Mouse (Mus musculus) bone marrow, adult 2 months (tissue): ENCODE data around the gene Dazap1. TPM values are rescaled to one million over a fixed set of nuclear protein-coding genes. Genes with fewer than 3 reads are reported as not detected.

Experiments used
- H3K27ac ChIP-seq: fragments of 200-500 bp; 2 replicates; pipeline ENCODE4 v1.5.1; 2012; ENCODE audit warnings: low read depth, mild to moderate bottlenecking, control low read depth, inconsistent platforms, low read length; ENCODE audit not compliant: control insufficient read depth, poor library complexity, insufficient read depth
- H3K4me1 ChIP-seq: fragments of 200-500 bp; 2 replicates; pipeline ENCODE4 v1.6.1; 2011; ENCODE audit warnings: low read length; ENCODE audit not compliant: control insufficient read depth, insufficient read depth
- H3K4me3 ChIP-seq: fragments of 200-500 bp; replicated peaks from 2 replicates; pipeline ENCODE3; 2011; ENCODE audit warnings: mild to moderate bottlenecking, low read depth, low read length, control low read depth; ENCODE audit not compliant: control insufficient read depth
- CTCF ChIP-seq: fragments of 200-500 bp; IDR thresholded peaks from 2 replicates; pipeline ENCODE4 v1.5.1; 2011; ENCODE audit warnings: low read length, control low read depth; ENCODE audit not compliant: control insufficient read depth, insufficient read depth
- POLR2A ChIP-seq: fragments of 200-500 bp; IDR thresholded peaks from 2 replicates; pipeline ENCODE4 v1.6.1; 2011; ENCODE audit warnings: low read depth, mild to moderate bottlenecking, control low read depth, low read length, borderline replicate concordance; ENCODE audit not compliant: control insufficient read depth
- WGBS: fragments of 180-500 bp; shearing (Covaris S2); methylation state at CpG from one replicate; pipeline ENCODE4 v1.1.7; 2018; 5-methylcytosine and 5-hydroxymethylcytosine counted together
- polyA plus RNA-seq: library from polyadenylated mRNA; stranded (reverse); fragments of >200 nt; gene quantifications from 2 replicates; pipeline ENCODE4 v1.2.4, GENCODE M21; 2011; ENCODE audit warnings: low replicate concordance; ENCODE audit not compliant: missing spikeins, insufficient read depth, insufficient read length

The Dazap1 gene
- polyA plus RNA-seq, 1 experiment = 150 TPM

GRCm38 (mm10) chr10:80259861-80260641 lies 1.2 kb upstream of the Dazap1 start:
- 25% methylated on average over 19 of the region's 19 CpGs for WGBS
- peak overlapping the region; percentile 55 for H3K4me3 ChIP-seq
- no peak overlapping the region for H3K27ac ChIP-seq
- H3K4me1 ChIP-seq = no peaks in the 10 kb centered on the region; the same call in 1 of the 2 replicates
- TF ChIP-seq POLR2A (no peak), CTCF (no peak)

DNA sequence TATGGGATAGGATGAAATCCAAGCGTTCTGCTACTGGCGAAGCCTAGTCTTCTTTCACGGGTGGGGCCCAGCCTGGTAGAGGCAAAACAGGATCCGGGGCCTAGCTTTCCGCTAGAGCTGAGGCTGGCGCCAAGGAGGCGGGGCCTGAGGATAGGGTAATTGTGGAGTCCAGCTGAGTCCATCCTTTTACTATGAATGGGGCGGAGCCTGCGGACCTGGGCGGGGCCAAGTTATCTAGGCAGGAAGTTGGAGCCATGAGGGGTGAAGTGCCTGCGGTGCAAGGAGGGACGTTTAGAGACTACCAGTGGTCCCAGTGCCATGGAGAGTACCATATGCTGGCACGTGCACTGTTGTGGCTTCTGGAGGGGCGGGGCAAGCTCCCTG lies 291 bp downstream of the Dazap1 start:
- Histone ChIP-seq H3K4me3 (peak overlapping the region; percentile 72), H3K27ac (peak overlapping the region; percentile 84), H3K4me1 (no peaks in the 10 kb centered on the region; the same call in 1 of the 2 replicates)
- TF ChIP-seq CTCF (no peak), POLR2A (peak; percentile 48; the same call in 1 of the 2 replicates)
- 0% methylated on average over 14 of the region's 14 CpGs for WGBS

DNA sequence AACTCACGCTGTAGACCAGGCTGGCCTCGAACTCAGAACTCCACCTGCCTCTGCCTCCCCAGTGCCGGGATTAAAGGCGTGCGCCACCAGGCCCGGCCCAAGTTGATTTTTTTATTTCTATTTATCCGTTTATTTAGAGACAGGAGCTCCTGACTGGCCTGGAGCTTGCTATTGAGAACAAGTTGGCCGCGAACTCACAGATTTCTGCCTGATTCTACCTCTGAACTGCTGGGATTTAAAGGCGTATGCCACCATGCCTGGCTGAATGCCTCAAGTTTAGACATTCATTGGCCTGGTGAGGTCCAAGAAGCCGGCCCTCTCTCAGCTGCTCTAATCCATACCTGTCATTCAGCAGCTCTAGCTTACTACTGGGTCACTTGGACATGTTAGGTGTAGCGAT lies 883 bp downstream of the Dazap1 start:
- no peaks in the 10 kb centered on the region; the same call in 1 of the 2 replicates for H3K4me1 ChIP-seq
- H3K4me3 ChIP-seq = no peak overlapping the region
- 68% methylated on average over 12 of the region's 12 CpGs for WGBS
- no peak overlapping the region for H3K27ac ChIP-seq
- TF ChIP-seq CTCF (no peak), POLR2A (no peak)

- no peak for TF ChIP-seq CTCF
- no peak for TF ChIP-seq POLR2A
- Histone ChIP-seq H3K4me3 (no peak overlapping the region), H3K4me1 (no peaks in the 10 kb centered on the region; the same call in 1 of the 2 replicates), H3K27ac (no peak overlapping the region)
- WGBS = 87% methylated on average over 10 of the region's 10 CpGs
Measured at GRCm38 (mm10) chr10:80262776-80263365, 1.6 kb downstream of the Dazap1 start.

- H3K4me1 ChIP-seq = no peaks in the 10 kb centered on the region; the same call in 1 of the 2 replicates
- WGBS = under 1% methylated on average over 81 of the region's 81 CpGs
- TF ChIP-seq POLR2A (peak; percentile 76; the same call in 1 of the 2 replicates), CTCF (no peak)
- H3K4me3 ChIP-seq = peak overlapping the region; percentile 81
- H3K27ac ChIP-seq = peak overlapping the region; percentile 93
Measured at GRCm38 (mm10) chr10:80264341-80265148, 3.3 kb downstream of the Dazap1 start.

DNA sequence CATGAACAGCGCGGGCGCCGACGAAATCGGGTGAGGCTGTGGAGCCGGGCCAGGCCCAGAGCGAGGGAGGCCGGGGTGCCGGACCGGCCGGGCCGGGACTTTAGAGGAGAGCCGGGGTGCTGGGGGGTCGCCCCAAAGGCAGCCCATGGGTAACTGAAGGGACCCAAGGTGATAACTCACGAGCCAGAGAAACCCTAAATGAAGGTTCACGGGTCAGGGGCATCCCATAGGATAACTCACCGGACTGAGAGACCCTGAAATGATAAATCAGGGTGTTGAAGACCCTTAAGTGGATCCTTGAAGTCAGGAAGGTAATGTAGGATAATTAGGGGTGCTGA lies 3.8 kb downstream of the Dazap1 start:
- Histone ChIP-seq H3K27ac (peak overlapping the region; percentile 93), H3K4me1 (peaks cover 4% of the 10 kb centered on the region), H3K4me3 (peak overlapping the region; percentile 78)
- TF ChIP-seq CTCF (no peak), POLR2A (no peak)
- WGBS = under 1% methylated on average over 18 of the region's 18 CpGs

DNA sequence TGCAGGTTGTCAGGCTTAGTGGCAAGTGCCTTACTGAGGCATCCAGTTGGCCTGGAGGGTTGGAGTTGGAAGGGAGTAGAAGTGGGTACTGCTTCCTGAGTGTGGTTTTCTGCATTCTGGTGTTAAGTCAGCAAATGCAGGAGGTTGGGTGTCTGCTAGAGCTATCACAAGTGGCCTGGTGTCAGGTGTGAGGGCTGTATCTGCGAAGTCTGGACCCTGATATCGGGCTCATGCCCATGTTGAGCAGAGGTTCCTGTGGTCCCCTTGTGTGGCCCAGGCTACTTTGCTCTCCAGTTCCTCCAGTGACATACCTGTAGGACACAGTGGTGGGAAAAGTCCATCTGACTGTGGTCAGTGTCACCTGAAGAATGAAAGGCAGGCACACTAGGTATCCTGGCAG lies 8.8 kb downstream of the Dazap1 start:
- TF ChIP-seq CTCF (no peak), POLR2A (no peak)

GRCm38 (mm10) chr10:80270734-80271181 lies 9.5 kb downstream of the Dazap1 start:
- peak overlapping the region; percentile 31 for H3K27ac ChIP-seq
- H3K4me1 ChIP-seq = peaks cover 12% of the 10 kb centered on the region
- no peak for TF ChIP-seq POLR2A
- no peak for TF ChIP-seq CTCF
- H3K4me3 ChIP-seq = no peak overlapping the region
- 39% methylated on average over 6 of the region's 6 CpGs for WGBS

More for the DNA sequence above, 8.8 kb downstream of the Dazap1 start:
- Histone ChIP-seq H3K4me3 (no peak overlapping the region), H3K27ac (peak overlapping the region; percentile 39), H3K4me1 (peaks cover 12% of the 10 kb centered on the region)
- WGBS = 28% methylated on average over 2 of the region's 2 CpGs
